Mouse (Mus musculus): ENCODE measurements at regions not wholly inside any gene's neighbourhood (a gene's known extent, or its start where the extent isn't known, plus 50 kb on each side); places are given as distances from the start of the nearest gene placed in this dataset.

DNA sequence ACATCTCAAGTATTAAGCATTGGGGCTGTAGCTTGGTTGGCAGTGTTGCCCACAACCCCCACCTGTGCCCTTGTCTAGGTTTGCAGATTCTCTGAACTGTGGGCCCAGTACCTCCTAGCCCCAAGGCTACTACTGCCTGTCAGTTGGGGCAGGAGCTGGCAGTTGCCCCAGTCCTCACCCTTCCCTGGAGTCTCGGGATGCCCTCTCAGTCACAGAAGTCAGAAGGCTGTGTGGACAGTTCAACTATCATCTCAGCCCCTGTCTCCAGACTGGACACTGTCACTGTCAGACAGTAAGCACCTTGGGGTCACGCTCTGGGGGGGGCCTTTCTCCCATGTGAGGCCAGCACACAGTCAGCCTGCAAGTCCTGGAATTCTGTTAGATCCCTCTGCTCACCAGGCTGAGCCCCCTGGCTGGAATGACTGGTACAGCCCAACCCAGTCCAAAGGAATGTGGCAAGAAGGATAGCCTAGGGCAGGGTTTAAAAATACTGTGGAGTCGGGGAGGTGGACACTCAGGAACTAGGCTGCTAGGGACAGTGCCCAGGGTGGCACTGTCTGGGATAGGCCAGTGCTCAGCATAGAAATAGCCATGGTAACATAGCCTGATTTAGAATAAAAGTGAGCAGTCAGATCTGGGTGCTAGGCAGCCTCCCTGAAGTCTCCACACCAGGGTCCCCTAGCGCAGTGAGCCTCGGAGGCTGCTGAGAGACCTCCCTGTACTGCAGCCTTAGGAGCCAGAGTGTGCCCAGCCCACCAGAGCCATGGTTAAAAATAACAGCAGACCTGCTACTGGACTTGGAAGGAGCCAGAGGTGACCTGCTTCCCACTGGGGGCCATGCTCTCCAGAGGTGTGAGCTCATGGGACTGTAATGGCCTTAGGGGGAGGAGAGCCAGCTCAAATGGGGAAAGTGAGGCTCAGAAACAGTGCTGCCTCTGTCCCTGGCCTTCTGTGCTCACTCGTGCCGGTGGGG, 83.1 kb upstream of the Ptpn1 start:
- DNase-seq (ENCODE audit: low spot score in 2 of 2): peak in 1 of 2 experiments; percentile 56

DNA sequence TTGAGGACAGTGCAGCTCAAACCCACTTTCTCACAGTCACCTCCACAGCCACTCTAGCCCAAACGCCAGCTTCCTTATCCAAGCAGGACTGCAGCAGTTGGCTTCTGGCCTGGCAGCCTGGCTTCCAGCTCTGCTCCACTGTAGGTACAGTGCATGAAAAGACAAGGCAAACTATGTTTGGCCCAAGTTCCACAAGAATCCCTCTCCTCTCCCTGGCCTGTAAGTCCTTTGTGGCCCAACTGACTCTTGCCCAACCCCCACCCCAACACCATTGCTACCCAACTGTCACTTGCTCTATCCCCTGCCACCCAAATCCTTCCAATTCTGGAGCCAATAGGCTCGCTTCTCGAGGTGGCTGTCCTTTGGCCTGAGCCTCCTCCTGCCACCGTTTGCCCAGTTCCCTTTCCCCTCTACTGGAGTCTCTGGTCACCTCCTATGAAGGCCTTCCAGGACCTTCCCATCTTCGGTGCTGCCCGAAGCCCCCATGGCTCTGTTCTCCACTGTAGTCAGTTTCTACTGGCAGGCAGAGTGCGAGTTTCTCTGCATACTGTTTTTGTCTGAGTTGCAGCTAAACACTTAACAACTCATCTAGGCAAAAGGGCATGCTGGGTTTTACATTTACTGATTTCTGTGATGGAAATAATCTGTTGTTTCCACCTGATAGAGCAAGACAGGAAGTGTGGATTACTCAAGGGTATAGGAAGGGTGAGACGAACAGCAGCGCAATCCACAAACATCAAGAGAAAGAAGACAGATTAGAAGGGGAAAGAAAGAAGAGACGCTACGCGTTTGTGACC, 84.4 kb upstream of the Ptpn1 start:
- no peak for DNase-seq (ENCODE audit: low spot score in 2 of 2)

DNA sequence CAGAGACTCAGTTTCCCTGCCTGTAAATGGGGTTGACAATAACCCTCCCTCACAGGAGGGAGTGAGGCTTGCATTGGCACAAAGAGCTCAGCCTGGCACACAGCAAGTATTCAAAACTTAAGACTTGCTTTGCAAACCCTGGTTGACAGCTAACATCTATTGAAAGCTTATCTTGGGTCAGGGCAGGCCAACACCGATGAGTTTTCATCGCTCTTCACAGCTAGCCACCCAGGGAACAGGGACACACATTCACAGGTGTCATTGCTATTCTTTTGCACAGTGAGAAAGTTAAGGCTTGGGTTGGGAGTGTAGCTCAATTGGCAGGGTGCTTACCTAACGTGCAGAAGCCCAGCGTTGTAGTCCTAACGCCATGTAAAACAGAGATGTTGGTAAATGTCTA, 86.5 kb upstream of the Ptpn1 start:
- no peak for DNase-seq (ENCODE audit: low spot score in 2 of 2)

DNA sequence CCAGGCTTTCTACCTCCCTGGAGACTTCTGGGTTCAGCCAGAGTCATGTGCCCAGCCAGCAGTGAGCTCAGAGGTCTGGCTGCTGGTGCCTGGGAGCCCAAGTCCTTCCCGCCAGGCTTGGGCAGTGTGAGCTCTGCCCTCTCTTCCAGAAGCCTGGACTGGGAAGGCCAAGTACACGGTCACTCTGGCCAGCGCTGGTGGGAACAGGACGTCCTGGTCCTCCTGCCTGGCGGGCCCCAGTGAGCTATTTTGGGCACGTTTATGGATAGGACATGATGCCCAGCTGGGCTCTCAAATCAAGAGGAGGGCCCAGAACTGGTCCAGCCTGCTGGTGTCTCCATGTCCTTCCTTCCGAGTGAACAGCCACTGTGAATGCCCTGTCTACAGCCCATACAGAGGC, 87.3 kb upstream of the Ptpn1 start:
- peak; percentile 89 for DNase-seq (ENCODE audit: low spot score in 2 of 2)

DNA sequence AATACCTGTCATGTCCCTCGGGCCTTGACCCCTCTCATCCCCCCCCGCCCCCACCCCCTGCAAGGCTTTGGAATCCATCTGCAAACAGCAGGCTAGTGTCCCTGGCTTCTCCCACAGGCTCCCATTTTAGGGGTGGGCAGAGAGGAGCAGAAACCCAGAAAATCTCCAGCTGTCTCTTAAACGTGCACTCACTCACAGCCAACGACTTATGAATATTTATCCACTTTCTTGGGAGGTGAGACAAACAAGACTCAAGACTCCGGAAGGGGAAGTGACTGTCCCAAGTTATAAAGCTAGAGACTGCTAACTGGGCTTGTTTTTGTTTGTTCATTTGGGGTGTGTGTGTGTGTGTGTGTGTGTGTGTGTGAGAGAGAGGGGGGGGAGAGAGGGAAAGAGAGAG, 87.9 kb upstream of the Ptpn1 start:
- DNase-seq (ENCODE audit: low spot score in 2 of 2): no peak

DNA sequence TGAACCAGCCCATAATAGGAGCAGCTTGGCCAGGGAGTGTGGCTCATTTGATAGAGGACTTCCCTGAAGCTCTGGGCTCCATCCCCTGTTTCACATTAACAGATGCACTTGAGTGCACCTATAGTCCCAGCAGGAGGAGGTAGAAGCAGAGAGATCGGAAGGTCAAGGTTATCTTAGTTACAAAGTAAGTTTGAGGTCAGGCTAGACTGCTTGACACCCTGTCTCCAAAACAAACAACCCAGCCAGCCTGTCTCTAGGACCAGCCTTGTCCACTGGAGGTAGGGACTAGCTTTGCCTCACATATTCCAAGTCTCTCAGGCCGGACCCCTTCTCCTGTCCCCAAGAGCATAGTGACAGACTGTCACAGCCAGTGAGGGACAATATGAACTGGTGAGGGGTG, 88.9 kb upstream of the Ptpn1 start:
- DNase-seq (ENCODE audit: low spot score in 2 of 2): no peak

DNA sequence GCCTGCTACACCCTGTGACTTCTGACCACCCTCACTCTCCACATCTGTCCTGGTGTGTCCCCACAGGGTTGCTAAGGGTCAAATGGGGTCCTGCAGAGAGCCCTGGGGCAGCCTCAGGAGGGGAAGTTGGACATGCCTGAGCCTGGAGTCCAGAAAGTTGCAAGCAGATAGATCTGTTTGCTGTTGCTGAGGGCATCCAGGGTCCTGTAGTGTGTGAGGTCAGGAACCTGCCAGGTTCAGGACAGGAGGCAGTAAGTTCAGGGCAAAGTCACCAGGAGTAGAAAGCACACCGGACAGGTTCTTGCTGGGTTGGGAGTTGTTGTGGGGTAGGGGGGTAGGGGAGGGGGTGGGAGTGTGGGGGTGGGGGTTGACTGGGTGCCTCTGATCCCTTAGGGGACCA, 89.4 kb upstream of the Ptpn1 start:
- DNase-seq (ENCODE audit: low spot score in 2 of 2): no peak

DNA sequence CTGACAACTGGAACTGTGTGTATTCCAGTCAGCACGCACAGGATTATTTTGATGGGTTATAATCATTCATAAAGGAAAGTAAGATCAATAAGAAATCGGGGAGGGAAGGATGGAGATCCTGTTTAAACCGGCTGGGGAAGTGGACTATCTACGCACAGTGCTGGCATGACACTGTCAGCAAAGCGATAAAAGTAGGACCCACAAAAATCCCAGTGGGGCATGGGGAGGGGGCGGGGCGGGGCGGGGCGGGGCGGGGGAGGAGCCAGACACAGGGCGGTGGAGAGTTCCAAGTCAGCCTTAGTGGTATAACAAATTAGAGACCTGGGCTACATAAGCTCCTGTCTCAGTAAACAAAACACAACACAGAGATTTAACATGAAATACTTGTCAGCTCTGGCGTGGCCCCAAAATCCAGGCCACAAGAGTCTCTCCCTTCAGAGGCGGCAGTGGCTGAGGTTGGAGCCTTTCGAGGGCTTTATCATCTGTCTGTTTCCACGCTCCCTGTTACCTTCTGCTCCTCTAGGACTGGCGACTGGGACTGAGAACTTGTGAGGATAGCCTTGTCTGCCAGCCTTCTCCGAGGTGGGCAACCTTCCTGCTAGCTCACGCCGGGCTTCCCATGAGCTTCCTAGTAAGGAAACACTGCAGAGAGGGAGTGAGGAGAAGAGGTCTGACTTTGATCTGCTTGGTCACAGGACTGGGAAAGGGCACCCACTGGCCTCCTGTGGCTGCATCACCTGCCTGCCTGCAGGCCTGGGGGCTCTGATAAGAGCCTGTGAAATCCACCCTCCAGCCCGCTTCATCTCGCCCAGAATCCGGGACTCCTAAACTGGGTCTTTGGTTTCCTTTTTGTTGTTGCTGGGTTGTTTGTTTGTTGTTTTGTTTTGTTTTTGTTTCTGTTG, 90.3 kb upstream of the Ptpn1 start:
- DNase-seq (ENCODE audit: low spot score in 2 of 2): no peak

DNA sequence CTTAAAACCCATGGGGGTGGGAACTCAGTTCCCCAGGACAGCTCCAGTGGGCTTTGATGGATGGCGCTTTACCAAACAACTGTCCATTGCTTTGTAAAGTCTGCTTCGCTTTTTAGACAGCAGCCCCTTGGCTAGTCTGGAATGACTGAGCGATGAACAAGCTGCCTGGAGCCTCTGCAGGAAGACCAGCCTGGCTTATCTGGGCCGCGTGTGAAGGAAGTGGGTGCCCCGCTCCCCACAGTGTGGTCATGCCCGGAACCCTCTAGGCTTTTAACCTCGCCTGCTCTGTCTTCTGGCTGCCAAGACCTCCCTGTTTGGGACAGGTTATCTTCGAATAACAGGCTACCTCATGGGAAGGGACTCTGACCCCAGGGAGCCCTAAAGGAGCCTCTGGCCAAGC, 91.5 kb upstream of the Ptpn1 start:
- DNase-seq (ENCODE audit: low spot score in 2 of 2): no peak

DNA sequence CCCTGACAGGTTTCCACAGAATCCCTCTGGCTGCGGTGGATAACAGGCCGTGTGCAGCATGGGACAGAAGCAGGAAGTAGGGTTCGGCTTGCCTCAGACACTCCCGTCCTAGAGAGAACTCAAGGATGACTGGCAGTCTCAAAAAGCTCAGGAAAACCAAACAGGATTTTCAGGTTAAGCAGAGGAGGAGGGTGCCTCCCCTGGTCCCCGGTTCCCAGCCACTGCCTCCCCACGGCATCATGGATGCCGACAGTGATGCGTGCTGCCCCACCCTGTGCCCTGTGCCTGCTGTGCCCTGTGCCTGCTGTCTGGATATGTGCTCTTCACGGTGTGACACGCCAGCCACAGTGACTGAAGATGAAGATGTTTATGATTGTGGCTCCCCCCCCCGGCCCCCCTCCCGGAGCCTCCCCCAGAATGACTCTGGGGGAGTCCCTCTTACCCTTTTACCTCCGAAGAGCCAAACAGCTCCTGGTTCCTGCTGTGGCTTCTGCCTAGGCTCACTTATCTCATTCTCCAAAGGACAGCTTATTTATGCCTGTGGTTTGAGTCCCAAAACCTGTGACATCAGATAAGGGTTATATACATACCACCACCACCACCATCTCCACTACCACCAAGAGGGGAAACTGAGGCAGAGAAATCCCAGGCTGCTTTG, 92.4 kb upstream of the Ptpn1 start:
- no peak for DNase-seq (ENCODE audit: low spot score in 2 of 2)

DNA sequence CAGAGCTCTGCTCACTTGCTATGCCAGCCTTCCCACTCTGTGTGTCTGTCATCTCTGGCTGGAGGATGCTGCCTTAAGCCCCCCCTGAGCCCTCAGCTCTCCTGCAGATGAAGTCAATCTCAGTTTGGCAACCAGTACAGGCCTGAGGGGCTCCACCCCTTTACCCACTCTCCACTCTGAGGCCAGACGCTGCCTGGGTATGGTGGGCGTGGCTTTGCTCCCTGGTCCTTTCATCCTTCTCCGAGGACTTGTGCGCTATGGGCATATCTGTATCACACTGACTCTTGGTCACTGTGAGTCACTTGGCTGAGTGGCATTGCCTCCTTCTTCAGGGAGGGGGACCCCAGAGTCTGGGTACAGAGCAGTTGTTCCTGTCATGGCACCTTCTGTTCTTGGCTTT, 94.3 kb upstream of the Ptpn1 start:
- DNase-seq (ENCODE audit: low spot score in 2 of 2): no peak

DNA sequence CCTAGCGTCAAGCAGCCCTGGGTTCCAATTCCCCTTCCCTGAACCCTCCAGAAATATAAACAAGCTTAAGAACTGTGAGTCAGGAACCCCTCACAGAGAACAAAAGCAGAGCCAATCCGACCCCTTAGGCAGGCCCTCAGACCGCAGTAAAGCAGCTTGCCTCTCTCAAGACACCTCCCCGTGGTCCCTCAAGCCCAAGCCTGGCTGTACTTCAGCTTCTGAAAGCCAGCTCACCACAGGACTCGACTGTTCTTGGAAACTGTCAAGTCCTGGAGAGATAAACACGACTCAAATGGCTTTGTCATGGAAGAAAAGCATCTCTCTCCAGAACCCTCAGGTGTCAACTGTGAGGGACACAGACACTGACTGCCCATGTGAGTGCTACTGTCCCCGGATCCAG, 95.2 kb upstream of the Ptpn1 start:
- DNase-seq (ENCODE audit: low spot score in 2 of 2): peak in 1 of 2 experiments; percentile 54

DNA sequence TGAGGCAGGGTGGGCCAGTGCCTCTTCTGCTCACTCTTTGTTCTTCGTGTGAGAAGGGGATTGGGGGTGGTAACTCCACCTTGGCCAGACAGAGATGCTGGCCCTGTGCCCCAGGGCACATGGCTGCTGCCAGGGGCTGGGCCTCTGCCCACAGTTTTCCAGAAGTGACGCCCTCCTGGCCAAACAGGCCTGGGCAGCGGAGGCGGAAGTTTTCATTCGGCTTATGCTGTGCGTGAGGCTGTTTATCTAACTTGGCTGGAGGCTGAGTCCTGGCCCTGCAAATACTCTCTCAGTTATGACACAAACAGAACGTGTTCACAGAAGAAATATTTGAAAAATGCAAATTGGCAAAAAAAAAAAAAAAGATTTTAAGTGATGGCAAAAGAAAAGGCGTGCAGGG, 97.3 kb upstream of the Ptpn1 start:
- peak; percentile 75 to 81 for DNase-seq (ENCODE audit: low spot score in 2 of 2)

DNA sequence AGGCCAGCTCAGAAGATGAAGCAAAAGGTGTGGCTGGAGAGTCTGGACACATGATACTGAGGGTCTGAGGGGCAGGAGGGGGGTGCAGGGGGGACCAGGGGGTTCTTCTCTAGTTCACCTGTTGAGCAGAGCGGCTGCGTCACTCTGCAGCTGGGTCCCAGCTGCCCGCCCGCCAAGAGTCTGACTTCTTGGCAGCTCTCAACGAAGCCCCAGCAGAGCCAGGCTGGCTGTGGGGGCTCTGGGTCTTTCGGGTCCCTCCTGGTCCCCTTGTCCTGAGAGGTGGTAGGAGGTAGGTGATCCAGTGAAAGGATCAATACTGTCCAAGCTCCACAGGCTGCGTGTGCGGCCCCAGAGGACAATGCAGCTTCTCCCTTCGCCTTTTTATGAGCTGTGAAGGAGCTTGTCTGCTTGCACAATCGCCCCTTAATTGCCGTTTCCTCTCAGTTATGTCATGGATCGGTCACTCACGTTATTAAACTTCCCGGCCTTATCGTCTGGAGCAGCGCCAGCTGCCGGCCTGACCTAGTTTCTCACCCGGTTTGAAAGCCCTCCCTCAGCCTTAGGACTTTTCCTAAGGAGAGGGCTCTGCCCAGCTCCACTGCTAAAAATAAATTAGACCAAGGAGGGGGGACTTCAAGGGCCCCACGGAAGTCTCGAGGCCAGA, 98.4 kb upstream of the Ptpn1 start:
- DNase-seq (ENCODE audit: low spot score in 2 of 2): peak; percentile 85 to 91

DNA sequence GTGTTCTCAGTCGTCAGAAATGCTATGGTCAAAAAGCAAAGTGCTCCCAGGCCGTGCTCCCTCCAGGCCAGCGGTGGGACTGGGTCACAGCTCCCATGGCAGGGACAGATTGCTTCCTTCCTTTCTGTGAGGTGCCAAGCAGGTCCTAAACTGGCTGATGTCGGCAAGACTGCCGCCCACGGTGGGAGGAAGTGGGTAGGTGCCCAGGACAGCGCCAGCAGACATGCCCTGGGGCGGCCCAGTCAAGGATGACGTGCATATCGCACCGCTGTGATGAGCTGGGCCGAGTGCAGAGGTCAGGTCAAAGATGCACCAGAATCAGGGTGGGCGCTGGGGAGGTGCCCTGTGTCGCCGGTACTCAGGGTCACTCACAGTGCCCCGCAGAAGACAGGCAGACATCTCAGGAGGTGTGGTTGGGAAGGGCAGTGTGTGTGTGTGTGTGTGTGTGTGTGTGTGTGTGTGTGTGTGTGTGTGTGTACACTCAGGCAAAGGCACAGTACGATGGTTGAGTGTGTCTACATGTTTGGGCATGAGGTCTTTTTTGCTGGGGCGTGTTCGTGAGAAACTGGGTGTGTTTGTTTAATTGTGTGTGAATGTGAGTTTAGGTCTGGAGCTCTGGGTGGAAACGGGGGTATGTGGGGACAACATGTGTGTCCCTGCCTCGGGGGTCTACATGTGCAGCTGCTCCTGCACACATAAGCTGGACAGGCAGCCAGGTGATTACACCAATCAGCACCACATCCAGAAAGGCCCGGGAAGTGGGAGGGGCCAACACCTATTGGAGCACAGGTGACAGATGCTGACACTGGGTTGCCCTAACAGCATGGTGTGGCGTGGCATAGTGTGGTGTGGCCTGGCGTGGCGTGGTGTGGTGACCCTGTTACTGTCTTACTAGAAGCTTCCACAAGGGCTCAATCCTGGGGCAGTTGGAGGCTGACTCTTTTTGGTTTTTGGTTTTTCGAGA, 100.5 kb upstream of the Ptpn1 start:
- DNase-seq (ENCODE audit: low spot score in 2 of 2): no peak

DNA sequence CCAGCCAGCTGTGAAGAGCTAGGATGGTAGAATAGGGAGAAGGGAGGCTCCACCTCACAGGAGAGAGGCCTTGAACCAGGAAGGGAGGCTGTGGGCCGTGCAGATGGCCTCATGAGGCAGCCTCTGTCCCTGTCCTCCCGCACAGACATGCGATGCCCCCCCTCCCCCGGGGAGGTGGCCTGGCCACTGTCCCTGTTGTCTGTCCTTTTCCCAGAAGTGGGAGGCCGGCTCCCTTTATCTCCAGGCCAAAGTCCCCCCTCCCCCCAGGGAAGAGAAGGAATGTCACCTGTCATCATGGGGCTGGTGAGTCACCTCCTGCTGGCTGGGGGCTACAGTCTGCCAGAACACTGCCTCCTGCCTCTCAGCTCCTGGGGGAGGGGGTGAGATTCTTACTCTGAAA, 103.6 kb upstream of the Ptpn1 start:
- peak; percentile 69 to 82 for DNase-seq (ENCODE audit: low spot score in 2 of 2)

DNA sequence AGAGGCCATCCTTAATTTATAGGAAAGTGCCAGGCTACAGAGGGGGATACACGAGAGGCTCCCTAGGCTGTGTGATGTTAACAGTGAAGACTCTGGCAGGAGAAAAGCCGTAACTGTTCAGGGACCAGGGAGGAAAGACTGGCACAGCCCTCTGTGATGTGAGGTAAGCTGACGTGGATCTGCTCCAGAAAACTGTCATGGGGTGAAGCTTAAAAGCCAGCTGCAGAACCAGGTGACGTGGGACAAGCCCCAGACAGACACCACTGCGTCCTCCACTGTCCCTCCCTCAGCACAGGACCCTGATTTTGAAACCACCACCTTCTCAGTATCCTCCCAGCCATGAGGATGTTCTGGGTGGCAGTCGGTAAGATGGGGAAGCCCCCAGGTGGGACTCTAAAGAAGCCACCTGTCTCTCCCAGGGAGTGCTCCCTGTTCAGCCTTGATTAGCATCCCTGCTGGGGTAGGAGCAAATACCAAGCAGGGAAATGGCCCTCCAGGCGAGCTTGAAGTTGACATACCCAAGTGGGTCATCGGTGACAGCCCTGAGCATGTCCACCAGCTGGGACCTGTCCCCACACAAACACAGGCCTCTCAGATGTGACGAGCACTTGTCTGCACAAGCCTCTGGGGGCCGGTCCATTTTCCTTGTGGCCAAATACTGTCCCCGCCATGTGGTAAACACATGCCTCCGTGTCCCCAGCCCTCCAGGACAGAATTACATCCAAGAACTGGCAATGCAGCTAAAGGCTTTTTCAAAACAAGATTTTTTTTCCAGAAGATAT, 104.7 kb upstream of the Ptpn1 start:
- peak in 1 of 2 experiments; percentile 56 for DNase-seq (ENCODE audit: low spot score in 2 of 2)

DNA sequence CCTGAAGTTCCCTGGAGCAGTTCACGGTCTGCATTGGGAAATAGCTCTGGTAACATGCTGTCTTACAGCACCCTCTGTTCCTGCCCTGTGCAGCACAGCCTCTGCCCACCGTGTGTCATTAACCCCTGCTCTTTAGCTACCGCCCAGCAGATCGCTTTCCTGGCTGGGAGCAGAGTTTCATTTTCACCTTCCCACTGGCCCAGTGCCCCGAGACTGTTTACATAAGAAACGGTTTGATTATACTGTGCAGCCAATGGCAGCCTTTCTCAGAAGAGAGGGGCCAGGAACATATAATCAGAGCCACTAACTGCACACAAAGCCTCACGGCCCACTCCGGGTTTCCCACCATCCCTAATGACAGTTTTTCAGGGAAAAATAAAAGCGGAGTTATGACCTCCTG, 108.3 kb upstream of the Ptpn1 start:
- no peak for DNase-seq (ENCODE audit: low spot score in 2 of 2)

DNA sequence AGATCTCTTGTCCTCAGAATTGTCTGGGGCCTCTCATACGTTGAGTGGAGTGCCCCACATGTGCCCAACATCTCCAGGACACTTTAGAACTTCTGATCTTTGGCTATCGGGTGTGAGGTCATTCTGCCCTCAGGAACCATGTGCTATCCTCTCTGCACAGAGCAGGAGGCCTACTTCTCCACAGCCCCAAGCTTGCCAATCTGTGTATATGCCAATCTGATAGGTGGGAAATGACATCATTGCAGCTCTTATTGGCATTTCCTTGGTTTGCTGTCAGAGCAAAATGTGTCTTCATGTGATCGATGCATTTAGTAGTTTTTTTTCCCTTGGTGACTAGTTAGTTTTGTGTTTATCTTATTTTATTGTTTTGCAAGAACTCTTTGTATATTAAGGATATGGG, 108.8 kb upstream of the Ptpn1 start:
- DNase-seq (ENCODE audit: low spot score in 2 of 2): no peak
